Mouse (Mus musculus) frontal cortex, adult (tissue): ENCODE measurements at regions not wholly inside any gene's neighbourhood (a gene's known extent, or its start where the extent isn't known, plus 50 kb on each side); places are given as distances from the start of the nearest gene placed in this dataset.
A peak's percentile ranks its signal among the peaks of the same experiment; 100 is the strongest.
"Not testable (repeated sequence)": the region's sequence is repeated elsewhere in the genome, so short reads cannot be mapped to it uniquely, and the experiment has no call there.

Source experiments
- ATAC-seq: cut with Nextera tagmentation; 2 replicates; pipeline ENCODE4 v1.9.2; 2017; ENCODE audit warnings: mild to moderate bottlenecking, moderate library complexity, mixed read lengths; ENCODE audit not compliant: low TSS enrichment

- no peak for ATAC-seq
Measured at GRCm38 (mm10) chr4:10670846-10671428, 203.4 kb upstream of the 2610301B20Rik start.

- no peak for ATAC-seq
Measured at GRCm38 (mm10) chr4:10691086-10691485, 183.2 kb upstream of the 2610301B20Rik start.

GRCm38 (mm10) chr4:10692860-10693259 lies 181.4 kb upstream of the 2610301B20Rik start:
- no peak for ATAC-seq

- no peak for ATAC-seq
Measured at GRCm38 (mm10) chr4:10693446-10694105, 180.7 kb upstream of the 2610301B20Rik start.

GRCm38 (mm10) chr4:10694106-10694748 lies 180.1 kb upstream of the 2610301B20Rik start:
- not testable (repeated sequence) for ATAC-seq

GRCm38 (mm10) chr4:10697225-10697836 lies 177.0 kb upstream of the 2610301B20Rik start:
- ATAC-seq = no peak

- ATAC-seq = no peak
Measured at GRCm38 (mm10) chr4:10698637-10699036, 175.7 kb upstream of the 2610301B20Rik start.

- no peak for ATAC-seq
Measured at GRCm38 (mm10) chr4:10701479-10701878, 172.8 kb upstream of the 2610301B20Rik start.

GRCm38 (mm10) chr4:10703212-10703611 lies 171.1 kb upstream of the 2610301B20Rik start:
- ATAC-seq = no peak

GRCm38 (mm10) chr4:10707016-10707657 lies 167.2 kb upstream of the 2610301B20Rik start:
- no peak for ATAC-seq

- ATAC-seq = no peak
Measured at GRCm38 (mm10) chr4:10707658-10708056, 166.6 kb upstream of the 2610301B20Rik start.

- no peak for ATAC-seq
Measured at GRCm38 (mm10) chr4:10711939-10712533, 162.3 kb upstream of the 2610301B20Rik start.

- ATAC-seq = no peak
Measured at GRCm38 (mm10) chr4:10723341-10723740, 151.0 kb upstream of the 2610301B20Rik start.

GRCm38 (mm10) chr4:10727894-10728293 lies 146.4 kb upstream of the 2610301B20Rik start:
- ATAC-seq = no peak

- peak; percentile 41 for ATAC-seq
Measured at GRCm38 (mm10) chr4:10745207-10745606, 129.1 kb upstream of the 2610301B20Rik start.

- ATAC-seq = no peak
Measured at GRCm38 (mm10) chr4:10748816-10749215, 125.5 kb upstream of the 2610301B20Rik start.

GRCm38 (mm10) chr4:10750377-10751062 lies 123.8 kb upstream of the 2610301B20Rik start:
- not testable (repeated sequence) for ATAC-seq

- no peak for ATAC-seq
Measured at GRCm38 (mm10) chr4:10753176-10753575, 121.1 kb upstream of the 2610301B20Rik start.

GRCm38 (mm10) chr4:10759491-10759890 lies 114.8 kb upstream of the 2610301B20Rik start:
- ATAC-seq = no peak

- no peak for ATAC-seq
Measured at GRCm38 (mm10) chr4:10767676-10768075, 106.6 kb upstream of the 2610301B20Rik start.

- no peak for ATAC-seq
Measured at GRCm38 (mm10) chr4:10770026-10770643, 104.2 kb upstream of the 2610301B20Rik start.
